8 mouse cellular contexts compared by ENCODE assay signal in genomic region chr19:54047386-54048050, GRCm38 (mm10). TPM values are rescaled to one million over a fixed set of nuclear protein-coding genes. Genes with fewer than 3 reads are reported as not detected.
DNase-seq lines count a peak whose midpoint lies in the region; ATAC-seq and TF ChIP-seq lines count a peak whose summit lies in the region.

No protein-coding gene starts in this region.

- no peaks in the 10 kb centered on the region for H3K9me3 ChIP-seq in hindbrain, embryonic 16.5 days (ENCODE audit: control insufficient read depth, low read length)
- H3K9me3 ChIP-seq in midbrain, embryonic 14.5 days (ENCODE audit: control insufficient read depth, low read length): no peaks in the 10 kb centered on the region

- DNase-seq in layer of hippocampus, adult 2 months (ENCODE audit: low spot score in 2 of 2): no peak
- DNase-seq in layer of hippocampus, postnatal 36 days: no peak
- DNase-seq in midbrain, embryonic 14.5 days: peak; percentile 56
- no peak for DNase-seq in adrenal gland, postnatal 14 days
- no peak for DNase-seq in cerebellum, postnatal 25 days
- DNase-seq in lung, postnatal 36 days: no peak

- peak overlapping the region; percentile 76 for H3K4me3 ChIP-seq in layer of hippocampus, adult 2 months
- H3K4me3 ChIP-seq in hindbrain, embryonic 16.5 days (ENCODE audit: low read length): peak overlapping the region; percentile 63
- H3K4me3 ChIP-seq in midbrain, embryonic 14.5 days (replicated peaks; ENCODE audit: low read depth, low read length): peak overlapping the region; percentile 60

- H3K27ac ChIP-seq in layer of hippocampus, adult 2 months: no peak overlapping the region
- peak overlapping the region; percentile 63 for H3K27ac ChIP-seq in hindbrain, embryonic 16.5 days (ENCODE audit: low read depth, low read length)
- no peak overlapping the region for H3K27ac ChIP-seq in midbrain, embryonic 14.5 days (replicated peaks; ENCODE audit: low read depth, low read length)

- H3K4me2 ChIP-seq in hindbrain, embryonic 16.5 days (ENCODE audit: low read length): peak overlapping the region; percentile 97
- peak overlapping the region; percentile 100 for H3K4me2 ChIP-seq in midbrain, embryonic 14.5 days (ENCODE audit: low read length)

- peaks cover 30% of the 10 kb centered on the region for H3K4me1 ChIP-seq in hindbrain, embryonic 16.5 days (ENCODE audit: control insufficient read depth, insufficient read depth, low read depth, low read length)
- H3K4me1 ChIP-seq in midbrain, embryonic 14.5 days (ENCODE audit: control insufficient read depth, insufficient read depth, low read length): peaks cover 22% of the 10 kb centered on the region

- no peak for TF ChIP-seq CTCF in layer of hippocampus, adult 2 months (conservative IDR thresholded peaks at IDR 0.05)

- peak; percentile 69 for ATAC-seq in common myeloid progenitor, adult 5-6 weeks (replicated peaks; ENCODE audit: low read depth, poor library complexity, severe bottlenecking)
- no peak for ATAC-seq in hindbrain, embryonic 16.5 days
- no peak for ATAC-seq in midbrain, embryonic 14.5 days (ENCODE audit: low FRiP score, low TSS enrichment)

- no peaks in the 10 kb centered on the region for H3K36me3 ChIP-seq in hindbrain, embryonic 16.5 days (ENCODE audit: control insufficient read depth, insufficient read depth, low read length)
- H3K36me3 ChIP-seq in midbrain, embryonic 14.5 days (ENCODE audit: control insufficient read depth, insufficient read depth, low read length): no peaks in the 10 kb centered on the region

- 2% methylated on average over 27 of the region's 27 CpGs for WGBS in hindbrain, embryonic 16.5 days
- under 1% methylated on average over 27 of the region's 27 CpGs for WGBS in midbrain, embryonic 14.5 days

- peaks cover 16% of the 10 kb centered on the region for H3K27me3 ChIP-seq in hindbrain, embryonic 16.5 days (replicated peaks; ENCODE audit: control insufficient read depth, insufficient read depth, low read length)
- peaks cover 48% of the 10 kb centered on the region for H3K27me3 ChIP-seq in midbrain, embryonic 14.5 days (ENCODE audit: control insufficient read depth, insufficient read depth, low read length)

- peak overlapping the region; percentile 82 for H3K9ac ChIP-seq in hindbrain, embryonic 16.5 days (ENCODE audit: low read depth, low read length)
- peak overlapping the region; percentile 57; the same call in 1 of the 2 replicates for H3K9ac ChIP-seq in midbrain, embryonic 14.5 days (replicated peaks; ENCODE audit: low read length)

RNA-seq across cellular contexts. Expression of gene Adra2a, which starts 3.6 kb away (rescaled TPM):
- total RNA-seq in layer of hippocampus, adult 2 months (2021): 10 to 100 TPM; 10.3 to 12.0 TPM
- 10 to 100 TPM; 12.5 to 13.6 TPM for total RNA-seq in layer of hippocampus, postnatal 36 days (2021)
- 0.32 and 0.49 TPM in 2 replicates for total RNA-seq in common myeloid progenitor, adult 5-6 weeks (2017)
- 3.8 and 4.1 TPM in 2 replicates for polyA plus RNA-seq in hindbrain, embryonic 16.5 days (2015; fragmentation: Nextera tagmentation; extraction: Ambion mirVana)
- 4.1 and 4.2 TPM in 2 replicates for polyA plus RNA-seq in midbrain, embryonic 14.5 days (2014; fragmentation: Nextera tagmentation; extraction: Ambion mirVana)
- total RNA-seq in adrenal gland, postnatal 14 days (2021): 0.67 and 2.2 TPM in 2 replicates
